Mouse (Mus musculus): ENCODE data around the gene Vmn1r228.

Gene Vmn1r228

DNA sequence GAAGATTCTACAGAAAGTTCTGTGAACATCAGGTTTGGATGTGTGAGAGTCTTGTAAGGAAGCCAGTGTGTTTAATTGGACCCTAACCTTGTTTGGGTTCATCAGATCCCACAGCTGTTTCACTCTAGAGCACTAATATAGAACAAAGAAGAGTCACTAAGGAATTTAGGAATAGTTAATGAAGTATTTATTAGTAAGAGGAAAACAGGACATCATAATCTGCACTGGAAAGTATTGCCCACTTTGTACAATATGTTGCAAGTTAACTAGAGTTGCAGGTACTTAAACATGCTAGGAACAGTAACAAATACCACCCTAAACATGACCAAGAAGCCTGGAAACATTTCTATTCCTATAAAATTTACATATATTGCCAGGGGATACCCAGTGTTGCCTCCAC, at the start of gene Vmn1r228:
Vmn1r228 (minus strand) TSS at position 101 of the 400 bp plus-strand sequence.
- no peak for DNase-seq (ENCODE audit: low read depth, low spot score)

- DNase-seq (ENCODE audit: low read depth, low spot score) = no peak
Observed at GRCm38 (mm10) chr17:20811255-20811654, 25.3 kb upstream of the Vmn1r228 start, which contains the start of gene Vmn1r229. TSS of gene Vmn1r229 (plus strand) at chr17:20811555.

- no peak for DNase-seq (ENCODE audit: low read depth, low spot score)
Observed at GRCm38 (mm10) chr17:20729543-20729942, 56.4 kb downstream of the Vmn1r228 start, which contains the start of gene Vmn1r227. TSS of gene Vmn1r227 (plus strand) at chr17:20729843.
